Mouse (Mus musculus) liver, embryonic 13.5 days (tissue): Measurements from ENCODE around the gene Gm49403. TPM values are rescaled to one million over a fixed set of nuclear protein-coding genes. Genes with fewer than 3 reads are reported as not detected.

Source experiments
- ATAC-seq: fragments of 200-750 bp; cut with Nextera tagmentation; 2 replicates; pipeline ENCODE4 v1.8.0; 2017; ENCODE audit warnings: low read depth, mild to moderate bottlenecking, moderate number of reproducible peaks, moderate library complexity
- DNase-seq: peaks from one replicate; pipeline ENCODE4 v3.0.0; 2022
- H3K27ac ChIP-seq: fragments of 300-500 bp; sonication (generic); 2 replicates; pipeline ENCODE4 v1.5.1; 2015; ENCODE audit warnings: moderate library complexity, mild to moderate bottlenecking, inconsistent platforms
- H3K27me3 ChIP-seq: fragments of 300-500 bp; sonication (generic); 2 replicates; pipeline ENCODE4 v1.6.1; 2015; ENCODE audit warnings: mild to moderate bottlenecking, inconsistent platforms
- H3K36me3 ChIP-seq: fragments of 300-500 bp; sonication (generic); 2 replicates; pipeline ENCODE4 v1.6.1; 2015; ENCODE audit warnings: mild to moderate bottlenecking, inconsistent platforms
- H3K4me1 ChIP-seq: fragments of 300-500 bp; sonication (generic); replicated peaks from 2 replicates; pipeline ENCODE4 v1.6.1; 2015; ENCODE audit warnings: inconsistent platforms
- H3K4me2 ChIP-seq: fragments of 300-500 bp; sonication (generic); 2 replicates; pipeline ENCODE4 v1.6.1; 2015; ENCODE audit warnings: inconsistent platforms, mild to moderate bottlenecking, moderate library complexity
- H3K4me3 ChIP-seq: fragments of 300-500 bp; sonication (generic); replicated peaks from 2 replicates; pipeline ENCODE4 v1.5.1; 2015; ENCODE audit warnings: mild to moderate bottlenecking, inconsistent platforms
- H3K9ac ChIP-seq: fragments of 300-500 bp; sonication (generic); 2 replicates; pipeline ENCODE4 v1.6.1; 2015; ENCODE audit warnings: mild to moderate bottlenecking, inconsistent platforms
- H3K9me3 ChIP-seq: fragments of 300-500 bp; sonication (generic); replicated peaks from 2 replicates; pipeline ENCODE4 v1.6.1; 2016; ENCODE audit warnings: inconsistent platforms
- WGBS: fragments of 180-500 bp; shearing (Covaris S2); methylation state at CpG from one replicate; pipeline ENCODE4 v1.1.7; 2015; ENCODE audit not compliant: insufficient replicate concordance; 5-methylcytosine and 5-hydroxymethylcytosine counted together
- polyA plus RNA-seq: library from polyadenylated mRNA; unstranded; fragments of >200 nt; fragmentation: Nextera tagmentation; extraction: Ambion mirVana; gene quantifications from 2 replicates; pipeline ENCODE4 v1.2.1, GENCODE M21; 2015

Gm49403 gene
- polyA plus RNA-seq, 1 experiment from 2014 or later = not detected

DNA sequence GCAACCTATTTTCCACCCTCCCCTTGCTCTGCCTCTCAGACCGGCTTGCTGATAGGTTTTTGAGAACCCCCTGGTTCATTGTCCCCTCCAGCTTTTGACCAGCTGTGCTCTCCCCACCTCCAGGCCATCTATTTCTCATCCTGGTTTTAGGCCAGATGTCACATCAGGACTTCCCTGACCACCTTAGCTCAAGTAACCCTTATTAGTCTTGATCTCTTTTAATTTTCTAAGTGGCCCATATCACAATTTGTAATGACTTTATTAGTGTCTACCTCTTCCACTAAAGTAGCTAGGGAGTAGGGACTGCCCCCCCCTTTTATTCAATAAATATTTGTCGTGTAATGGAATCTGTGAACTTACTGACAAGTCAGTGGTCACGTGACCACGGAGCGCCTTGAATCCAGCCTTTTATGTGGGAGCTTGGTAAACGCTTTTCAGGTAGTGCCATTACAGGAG is 37.1 kb downstream of the Gm49403 start:
- no peaks in the 10 kb centered on the region for H3K27me3 ChIP-seq
- H3K36me3 ChIP-seq = peaks cover 34% of the 10 kb centered on the region
- peak overlapping the region; percentile 90 for H3K9ac ChIP-seq
- H3K4me2 ChIP-seq = peak overlapping the region; percentile 87
- WGBS = under 1% methylated on average over 6 of the region's 6 CpGs
- ATAC-seq (no peak), DNase-seq (no peak)
- H3K4me3 ChIP-seq = peak overlapping the region; percentile 89
- H3K27ac ChIP-seq = peak overlapping the region; percentile 95
- no peaks in the 10 kb centered on the region for H3K9me3 ChIP-seq
- H3K4me1 ChIP-seq = peaks cover 41% of the 10 kb centered on the region

DNA sequence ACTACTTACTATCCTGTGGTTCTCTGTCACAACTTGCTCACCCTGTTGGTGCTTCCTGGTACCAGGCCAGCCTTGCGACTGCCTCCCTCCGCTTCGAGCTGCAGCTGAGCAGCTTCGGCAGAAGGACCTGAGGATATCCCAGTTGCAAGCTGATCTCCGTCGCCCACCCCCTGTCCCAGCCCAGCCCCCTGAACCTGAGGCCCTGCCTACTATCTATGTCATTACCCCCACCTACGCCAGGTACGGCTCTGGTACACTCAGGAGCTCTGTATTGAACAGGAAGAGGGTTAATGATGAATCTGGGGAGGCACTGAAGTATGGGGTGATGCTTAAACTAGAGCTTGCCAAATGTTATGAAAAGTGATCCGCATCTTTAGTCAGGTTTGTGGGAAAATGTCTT is 38.0 kb downstream of the Gm49403 start:
- peaks cover 50% of the 10 kb centered on the region for H3K4me1 ChIP-seq
- H3K9ac ChIP-seq = peak overlapping the region; percentile 90
- H3K4me2 ChIP-seq = peak overlapping the region; percentile 87
- peak overlapping the region; percentile 95 for H3K27ac ChIP-seq
- H3K27me3 ChIP-seq = no peaks in the 10 kb centered on the region
- no peak for DNase-seq
- ATAC-seq = no peak
- 74% methylated on average over 9 of the region's 9 CpGs for WGBS
- peaks cover 35% of the 10 kb centered on the region for H3K36me3 ChIP-seq
- peak overlapping the region; percentile 89 for H3K4me3 ChIP-seq
- H3K9me3 ChIP-seq = no peaks in the 10 kb centered on the region

DNA sequence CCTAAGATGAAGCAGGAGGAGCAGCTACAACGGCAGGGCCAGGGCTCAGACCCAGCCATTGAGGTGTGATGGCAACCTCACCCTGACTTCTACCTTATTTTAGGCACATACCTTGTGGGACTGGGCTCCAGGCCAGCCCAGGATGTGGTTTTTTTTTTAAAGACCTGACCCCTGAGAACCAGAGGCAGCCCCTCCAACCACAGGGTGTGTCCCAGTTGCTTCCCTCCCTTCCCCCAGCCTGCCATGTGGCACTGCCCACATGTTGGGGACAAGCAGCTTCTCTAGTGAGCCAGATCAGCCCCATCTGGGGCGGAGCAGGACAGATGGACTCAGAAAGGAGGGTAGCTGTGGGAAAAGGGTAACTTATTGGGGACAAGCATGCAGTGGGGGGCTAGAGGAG is 43.0 kb downstream of the Gm49403 start:
- peaks cover 74% of the 10 kb centered on the region for H3K4me1 ChIP-seq
- peak overlapping the region; percentile 81 for H3K9ac ChIP-seq
- WGBS = 48% methylated on average over 2 of the region's 2 CpGs
- no peak overlapping the region for H3K4me2 ChIP-seq
- no peak for DNase-seq
- H3K36me3 ChIP-seq = peaks cover 50% of the 10 kb centered on the region
- ATAC-seq = no peak
- no peaks in the 10 kb centered on the region for H3K9me3 ChIP-seq
- H3K27ac ChIP-seq = peak overlapping the region; percentile 90
- no peaks in the 10 kb centered on the region for H3K27me3 ChIP-seq
- H3K4me3 ChIP-seq = no peak overlapping the region

DNA sequence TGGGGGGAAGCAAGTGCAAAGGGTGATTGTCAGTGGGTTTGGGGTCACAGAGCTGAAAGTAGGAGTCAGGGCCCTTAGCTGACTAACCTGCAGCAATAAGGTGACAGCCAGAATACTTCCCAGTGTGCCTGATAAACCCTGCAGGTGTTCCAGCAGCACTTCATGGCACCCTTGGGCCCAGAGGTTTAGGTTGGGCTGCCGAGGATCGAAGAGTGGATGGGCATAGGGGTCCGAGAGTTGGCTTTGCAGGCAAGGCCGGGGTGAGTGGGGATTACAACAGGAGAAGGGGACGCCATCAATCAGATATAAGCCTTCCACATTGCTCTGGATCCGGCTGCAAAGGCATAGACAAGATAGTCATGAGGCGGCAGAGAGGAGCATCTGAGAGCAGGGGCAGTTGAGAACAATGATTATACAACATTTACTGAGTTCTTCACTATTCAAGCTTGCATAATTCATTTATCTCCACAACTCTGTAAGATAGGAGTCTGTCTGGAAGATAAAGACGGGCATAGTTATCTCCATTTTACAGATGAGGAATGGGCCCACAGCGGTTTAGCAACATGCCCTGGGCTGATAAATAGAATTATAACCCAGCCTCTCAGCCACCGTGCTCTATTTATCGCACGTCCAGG is 44.3 kb downstream of the Gm49403 start:
- 28% methylated on average over 12 of the region's 12 CpGs for WGBS
- Histone ChIP-seq H3K4me2 (peak overlapping the region; percentile 85), H3K9me3 (no peaks in the 10 kb centered on the region), H3K27ac (peak overlapping the region; percentile 90), H3K27me3 (no peaks in the 10 kb centered on the region), H3K4me1 (peaks cover 64% of the 10 kb centered on the region), H3K9ac (peak overlapping the region; percentile 81), H3K36me3 (peaks cover 52% of the 10 kb centered on the region), H3K4me3 (peak overlapping the region; percentile 79; the same call in 1 of the 2 replicates)
- ATAC-seq (peak; percentile 47), DNase-seq (peak; percentile 47)

DNA sequence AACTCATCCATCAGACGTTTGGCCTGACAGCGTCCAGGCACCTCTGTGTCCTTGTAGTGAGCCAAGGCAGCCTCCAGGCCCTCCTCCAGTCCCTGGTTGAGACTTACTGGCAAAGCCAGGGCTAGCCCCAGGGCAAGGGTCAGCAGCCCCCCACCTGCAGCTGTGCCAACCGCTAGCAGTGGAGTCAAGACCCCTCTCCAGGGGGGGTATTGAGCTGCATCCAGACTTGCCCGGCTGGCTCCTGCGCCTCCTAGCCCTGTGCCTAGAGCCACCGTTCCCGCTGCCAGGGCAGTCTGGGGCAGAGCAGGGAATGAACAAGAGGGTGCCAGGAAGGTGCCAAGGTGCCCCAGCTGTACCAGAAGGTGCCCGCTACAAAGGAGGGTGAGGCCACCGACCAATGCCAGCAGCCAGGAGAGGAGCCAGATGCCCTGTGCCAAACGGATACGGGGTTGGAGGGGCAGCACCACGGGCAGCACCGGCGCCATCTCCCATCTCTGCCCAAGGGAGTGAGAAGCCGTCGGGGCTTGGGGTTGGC is 45.0 kb downstream of the Gm49403 start:
- Histone ChIP-seq H3K27ac (peak overlapping the region; percentile 90), H3K4me3 (peak overlapping the region; percentile 79), H3K4me2 (peak overlapping the region; percentile 85), H3K4me1 (peaks cover 56% of the 10 kb centered on the region), H3K27me3 (no peaks in the 10 kb centered on the region), H3K9ac (peak overlapping the region; percentile 81), H3K9me3 (no peaks in the 10 kb centered on the region), H3K36me3 (peaks cover 55% of the 10 kb centered on the region)
- WGBS = 33% methylated on average over 16 of the region's 16 CpGs
- DNase-seq (no peak), ATAC-seq (peak; percentile 4)

DNA sequence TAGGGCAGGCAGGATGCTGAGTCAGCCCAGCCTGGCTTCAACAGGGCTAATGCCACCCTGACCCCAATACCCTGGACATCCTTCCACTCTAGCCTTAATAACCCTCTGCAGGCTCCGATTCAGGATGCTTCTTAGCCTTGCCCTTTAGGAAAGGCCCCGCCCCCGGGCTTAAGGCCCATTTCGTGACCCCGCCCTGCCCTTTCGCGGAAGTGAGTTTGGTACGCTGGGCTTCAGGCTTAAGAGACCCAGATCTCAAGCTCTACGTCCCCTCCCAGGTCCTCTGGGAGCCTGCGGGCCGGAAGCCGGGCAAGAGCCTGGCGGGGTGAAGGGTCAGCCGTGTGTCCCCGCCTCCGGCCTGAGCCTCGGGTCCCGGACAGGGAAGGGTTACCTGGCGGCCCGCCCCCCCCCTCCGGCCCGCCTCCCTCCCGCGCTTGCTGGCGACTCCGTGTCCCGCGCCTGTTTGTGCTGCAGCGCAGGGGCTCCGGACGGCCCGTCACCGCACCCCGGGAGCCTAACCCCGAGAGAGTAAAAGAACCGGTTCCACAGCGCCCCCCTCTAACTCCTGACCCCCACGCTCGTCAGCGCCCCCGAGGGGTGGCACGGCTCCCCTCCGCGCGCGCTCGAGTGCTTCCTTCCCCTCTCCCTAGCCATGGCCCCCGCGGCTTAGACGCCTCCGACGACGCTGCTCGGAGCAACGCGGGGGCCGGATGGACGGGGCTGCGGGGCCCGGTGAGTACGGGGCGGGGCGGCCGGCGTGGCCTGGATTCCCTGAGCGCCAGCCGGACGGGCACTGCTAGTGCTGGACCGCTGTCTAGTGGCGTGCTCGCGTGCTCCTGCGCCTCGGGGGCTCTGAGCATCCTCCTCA is 45.7 kb downstream of the Gm49403 start, which contains the start of the genes Rom1 and Eml3:
Rom1 (minus strand) TSS at position 133 of the 865 bp plus-strand sequence.
Eml3 (plus strand) TSS at position 329 of the 865 bp plus-strand sequence.
- H3K27ac ChIP-seq = peak within 1 kb of the TSS; percentile 90
- peak; percentile 80 for DNase-seq
- peak within 1 kb of the TSS; percentile 85 for H3K4me2 ChIP-seq
- H3K9ac ChIP-seq = peak within 1 kb of the TSS; percentile 81
- no peaks in the 10 kb centered on the region for H3K27me3 ChIP-seq
- WGBS = under 1% methylated on average over 70 of the region's 74 CpGs
- peaks cover 59% of the 10 kb centered on the region for H3K36me3 ChIP-seq
- no peaks in the 10 kb centered on the region for H3K9me3 ChIP-seq
- peaks cover 51% of the 10 kb centered on the region for H3K4me1 ChIP-seq
- H3K4me3 ChIP-seq = peak within 1 kb of the TSS; percentile 79
- peak; percentile 78 for ATAC-seq

DNA sequence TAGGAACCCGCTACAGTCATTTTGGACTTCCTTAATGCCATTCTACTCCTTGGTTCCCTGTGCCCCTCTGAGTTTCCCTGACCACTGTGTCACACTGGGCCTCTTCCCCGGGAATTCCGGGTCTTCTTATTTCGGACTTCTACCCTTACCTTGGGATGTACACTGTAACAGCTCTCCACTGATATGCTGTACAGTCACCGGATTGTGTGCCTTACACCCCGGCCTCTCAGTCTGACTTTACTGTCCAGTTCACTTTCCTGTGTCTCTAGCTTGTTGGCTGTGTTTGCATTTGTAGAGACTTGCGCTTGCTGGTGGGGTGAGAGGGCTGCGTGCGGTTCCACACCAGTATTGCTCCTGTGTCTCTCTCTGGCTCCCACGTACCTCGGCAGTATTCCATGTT is 46.4 kb downstream of the Gm49403 start:
- peak overlapping the region; percentile 81 for H3K9ac ChIP-seq
- H3K4me1 ChIP-seq = peaks cover 49% of the 10 kb centered on the region
- DNase-seq = no peak
- no peaks in the 10 kb centered on the region for H3K27me3 ChIP-seq
- no peaks in the 10 kb centered on the region for H3K9me3 ChIP-seq
- H3K36me3 ChIP-seq = peaks cover 64% of the 10 kb centered on the region
- WGBS = 9% methylated on average over 11 of the region's 11 CpGs
- H3K4me2 ChIP-seq = peak overlapping the region; percentile 85
- no peak for ATAC-seq
- H3K4me3 ChIP-seq = peak overlapping the region; percentile 79
- H3K27ac ChIP-seq = peak overlapping the region; percentile 90

DNA sequence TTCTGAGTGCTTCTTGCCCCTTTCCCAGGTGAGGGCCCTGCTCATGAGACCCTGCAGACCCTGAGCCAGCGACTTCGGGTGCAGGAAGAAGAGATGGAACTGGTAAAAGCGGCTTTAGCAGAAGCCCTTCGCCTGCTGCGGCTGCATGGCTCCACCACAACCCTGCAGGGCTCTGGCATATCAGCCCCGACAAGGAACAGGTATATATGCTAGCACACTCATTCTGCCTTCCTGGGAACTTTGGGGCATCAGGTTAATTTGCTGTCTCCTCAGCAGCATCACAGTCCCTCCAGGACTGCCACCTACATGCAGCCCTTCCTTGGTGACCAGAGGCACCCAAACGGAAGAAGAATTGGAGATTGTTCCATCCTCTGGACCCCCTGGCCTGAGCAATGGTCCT is 47.0 kb downstream of the Gm49403 start:
- H3K4me2 ChIP-seq = peak overlapping the region; percentile 85
- H3K36me3 ChIP-seq = peaks cover 63% of the 10 kb centered on the region
- H3K27me3 ChIP-seq = no peaks in the 10 kb centered on the region
- H3K9ac ChIP-seq = peak overlapping the region; percentile 81
- no peaks in the 10 kb centered on the region for H3K9me3 ChIP-seq
- H3K4me3 ChIP-seq = peak overlapping the region; percentile 79
- WGBS = 78% methylated on average over 7 of the region's 7 CpGs
- H3K27ac ChIP-seq = no peak overlapping the region
- DNase-seq (no peak), ATAC-seq (no peak)
- H3K4me1 ChIP-seq = peaks cover 48% of the 10 kb centered on the region

DNA sequence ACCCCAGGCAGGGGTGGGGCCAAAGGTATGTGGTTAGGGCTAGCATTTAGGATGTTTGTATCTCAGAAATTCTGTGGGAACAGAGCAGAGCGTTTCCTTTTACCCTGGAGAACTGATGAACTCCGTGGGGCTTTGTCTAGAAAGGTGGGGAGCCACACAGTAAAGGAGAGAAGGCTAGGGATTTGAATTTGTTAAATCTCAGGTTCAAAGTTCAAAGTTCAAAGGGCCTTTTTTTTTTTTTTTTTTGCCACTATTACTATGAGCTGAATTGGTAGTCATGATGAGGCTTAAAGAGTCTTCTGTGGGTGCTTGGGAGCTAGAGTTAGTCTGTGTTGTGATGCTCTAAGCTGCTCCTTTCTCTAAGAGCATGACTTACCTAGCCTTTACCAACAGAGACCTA is 53.0 kb downstream of the Gm49403 start:
- H3K4me2 ChIP-seq = no peak overlapping the region
- no peak overlapping the region for H3K4me3 ChIP-seq
- 89% methylated on average over 2 of the region's 2 CpGs for WGBS
- H3K27me3 ChIP-seq = no peaks in the 10 kb centered on the region
- DNase-seq (no peak), ATAC-seq (no peak)
- no peak overlapping the region for H3K27ac ChIP-seq
- peaks cover 79% of the 10 kb centered on the region for H3K36me3 ChIP-seq
- H3K4me1 ChIP-seq = peaks cover 16% of the 10 kb centered on the region
- H3K9ac ChIP-seq = no peak overlapping the region
- no peaks in the 10 kb centered on the region for H3K9me3 ChIP-seq
